Mouse (Mus musculus) lung, adult 2 months (tissue): ENCODE data around the gene Gm11627. TPM values are rescaled to one million over a fixed set of nuclear protein-coding genes. Genes with fewer than 3 reads are reported as not detected.
A peak's percentile ranks its signal among the peaks of the same experiment; 100 is the strongest.

Source experiments
- DNase-seq: peaks from one replicate; pipeline ENCODE4 v3.0.0; 2022
- H3K4me1 ChIP-seq: fragments of 200-500 bp; 2 replicates; pipeline ENCODE4 v1.6.1; 2011; ENCODE audit warnings: low read length; ENCODE audit not compliant: control insufficient read depth, insufficient read depth
- H3K4me3 ChIP-seq: fragments of 200-500 bp; replicated peaks from 2 replicates; pipeline ENCODE3; 2011; ENCODE audit warnings: low read depth, mild to moderate bottlenecking, control low read depth, low read length; ENCODE audit errors: extremely low read depth
- CTCF ChIP-seq: fragments of 200-500 bp; IDR thresholded peaks from 2 replicates; pipeline ENCODE4 v1.5.1; 2011; ENCODE audit warnings: mild to moderate bottlenecking, low read length, control low read depth; ENCODE audit not compliant: insufficient read depth
- POLR2A ChIP-seq: fragments of 200-500 bp; IDR thresholded peaks from 2 replicates; pipeline ENCODE4 v1.6.1; 2011; ENCODE audit warnings: low read depth, mild to moderate bottlenecking, control low read depth, low read length, borderline replicate concordance; ENCODE audit errors: extremely low read depth
- WGBS: fragments of 180-500 bp; shearing (Covaris S2); methylation state at CpG from one replicate; pipeline ENCODE4 v1.1.7; 2018; 5-methylcytosine and 5-hydroxymethylcytosine counted together
- polyA plus RNA-seq: library from polyadenylated mRNA; depleted of rRNA; stranded (reverse); fragments of >200 nt; gene quantifications from 2 replicates; pipeline ENCODE4 v1.2.3, GENCODE M21; 2012

The Gm11627 gene
- polyA plus RNA-seq, 1 experiment = 2.4 TPM

DNA sequence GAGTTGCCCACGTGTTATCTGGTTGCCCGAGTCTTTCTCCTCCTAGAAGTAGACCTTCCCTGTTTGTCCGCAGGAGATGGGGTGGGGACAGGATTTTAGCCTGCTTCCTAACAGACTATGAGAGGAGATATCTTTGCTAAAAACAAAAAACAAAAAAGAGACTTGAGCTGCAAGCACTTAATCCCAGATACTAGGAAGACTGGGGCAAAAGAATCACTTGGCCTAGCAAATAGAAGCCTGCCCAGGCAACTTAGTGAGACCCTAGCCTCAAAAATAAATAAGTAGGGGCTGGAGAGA is 721 bp upstream of the Gm11627 start:
- Histone ChIP-seq H3K4me1 (peaks cover 7% of the 10 kb centered on the region; the same call in 1 of the 2 replicates), H3K4me3 (no peak overlapping the region)
- 47% methylated on average over 3 of the region's 3 CpGs for WGBS
- no peak for DNase-seq
- TF ChIP-seq CTCF (no peak), POLR2A (no peak)

DNA sequence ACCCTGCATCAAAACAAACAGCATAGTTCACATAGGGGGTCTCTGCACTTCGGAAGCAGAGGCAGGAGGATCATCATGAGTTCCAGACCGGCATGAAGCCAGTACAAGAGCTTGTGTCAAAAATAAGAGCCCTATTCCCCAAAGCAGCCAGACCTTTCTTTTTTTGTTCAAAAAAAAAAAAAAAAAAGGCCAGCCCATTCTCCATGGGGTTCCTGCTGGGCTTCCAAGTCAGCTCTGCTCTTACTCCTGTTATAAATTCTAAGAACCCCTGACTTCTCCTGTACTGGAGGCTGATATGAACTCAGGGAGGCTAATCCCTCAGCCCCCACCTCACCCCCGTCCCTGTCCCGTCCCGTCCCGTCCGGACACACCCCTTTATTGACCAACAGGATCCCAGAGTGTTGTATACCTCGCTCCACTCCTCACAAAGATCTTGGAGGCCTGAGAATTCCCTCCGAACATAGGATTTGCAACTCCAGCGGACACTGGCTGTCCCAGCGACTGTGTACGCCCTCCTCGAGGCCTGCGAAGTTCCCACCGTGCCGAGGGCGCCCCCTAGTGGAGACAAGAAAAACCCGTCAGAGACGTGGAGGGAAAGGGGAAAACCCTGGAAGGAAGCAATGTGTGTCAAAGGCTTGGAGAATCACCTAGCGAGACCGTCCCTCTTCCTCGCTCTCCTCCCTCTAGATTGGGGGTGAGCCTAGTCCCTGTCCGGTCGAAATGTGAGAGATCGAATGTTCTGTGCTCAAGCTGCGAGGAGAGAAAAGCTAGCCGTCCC is 731 bp downstream of the Gm11627 start:
- TF ChIP-seq CTCF = peak; percentile 64
- TF ChIP-seq POLR2A = no peak
- 6% methylated on average over 27 of the region's 27 CpGs for WGBS
- Histone ChIP-seq H3K4me3 (peak overlapping the region; percentile 82), H3K4me1 (peaks cover 7% of the 10 kb centered on the region; the same call in 1 of the 2 replicates)
- DNase-seq = peak; percentile 89

DNA sequence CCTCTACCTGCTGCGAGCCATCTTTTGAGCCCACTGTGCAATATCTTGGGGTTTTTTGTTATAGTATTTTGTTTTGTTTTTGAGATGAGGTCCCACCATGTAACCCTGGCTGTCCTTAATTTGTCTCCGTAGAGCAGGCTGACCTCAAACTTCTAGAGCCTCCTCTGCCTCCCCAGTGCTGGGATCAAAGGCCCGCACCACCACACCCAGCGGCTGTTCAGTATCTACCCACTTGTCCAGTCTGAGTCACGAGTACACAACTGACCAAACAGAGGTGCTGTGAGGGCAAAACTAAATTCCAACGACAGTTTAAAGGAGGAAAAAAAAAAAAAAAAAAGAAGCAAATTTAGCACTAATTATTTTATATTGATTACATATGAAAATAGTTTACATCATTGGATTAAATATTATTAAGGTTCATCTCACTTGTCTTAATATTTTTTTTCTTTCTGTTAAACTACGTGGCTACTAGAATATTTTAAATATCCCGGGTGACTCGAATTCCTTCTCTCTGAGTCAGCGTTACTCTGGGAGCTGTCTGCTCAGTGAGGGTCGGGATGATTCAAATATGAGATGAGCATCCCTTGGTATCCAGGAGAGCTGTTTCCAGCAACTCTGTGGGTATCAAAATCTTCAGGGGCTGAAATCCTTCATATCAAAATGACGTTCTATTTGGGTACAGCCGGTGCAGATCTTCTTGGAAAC is 3.1 kb downstream of the Gm11627 start:
- 49% methylated on average over 13 of the region's 13 CpGs for WGBS
- no peak overlapping the region for H3K4me3 ChIP-seq
- TF ChIP-seq CTCF (no peak), POLR2A (no peak)
- no peaks in the 10 kb centered on the region for H3K4me1 ChIP-seq
- no peak for DNase-seq

DNA sequence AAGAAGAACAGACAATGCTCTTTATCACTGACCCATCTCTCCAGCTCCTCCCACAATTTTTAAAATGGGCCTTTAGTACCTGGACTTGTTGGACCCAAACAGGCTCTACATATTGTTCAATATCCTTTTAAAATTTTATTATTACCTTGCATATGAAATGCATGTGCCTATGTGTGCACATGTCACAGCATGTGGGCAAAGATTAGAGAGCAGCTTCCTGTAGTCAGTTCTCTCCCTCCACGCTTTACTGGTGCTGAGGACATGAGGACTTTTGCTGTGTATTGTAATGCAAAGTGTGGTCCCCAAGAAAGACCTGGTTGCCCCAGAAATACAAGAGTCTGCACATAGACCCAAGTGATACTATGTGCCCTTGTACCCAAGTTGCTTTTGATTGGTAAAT is 4.2 kb downstream of the Gm11627 start:
- 62% methylated on average over 1 of the region's 1 CpGs for WGBS
- H3K4me1 ChIP-seq = no peaks in the 10 kb centered on the region
- H3K4me3 ChIP-seq = no peak overlapping the region
- no peak for TF ChIP-seq CTCF
- no peak for TF ChIP-seq POLR2A
- DNase-seq = no peak

DNA sequence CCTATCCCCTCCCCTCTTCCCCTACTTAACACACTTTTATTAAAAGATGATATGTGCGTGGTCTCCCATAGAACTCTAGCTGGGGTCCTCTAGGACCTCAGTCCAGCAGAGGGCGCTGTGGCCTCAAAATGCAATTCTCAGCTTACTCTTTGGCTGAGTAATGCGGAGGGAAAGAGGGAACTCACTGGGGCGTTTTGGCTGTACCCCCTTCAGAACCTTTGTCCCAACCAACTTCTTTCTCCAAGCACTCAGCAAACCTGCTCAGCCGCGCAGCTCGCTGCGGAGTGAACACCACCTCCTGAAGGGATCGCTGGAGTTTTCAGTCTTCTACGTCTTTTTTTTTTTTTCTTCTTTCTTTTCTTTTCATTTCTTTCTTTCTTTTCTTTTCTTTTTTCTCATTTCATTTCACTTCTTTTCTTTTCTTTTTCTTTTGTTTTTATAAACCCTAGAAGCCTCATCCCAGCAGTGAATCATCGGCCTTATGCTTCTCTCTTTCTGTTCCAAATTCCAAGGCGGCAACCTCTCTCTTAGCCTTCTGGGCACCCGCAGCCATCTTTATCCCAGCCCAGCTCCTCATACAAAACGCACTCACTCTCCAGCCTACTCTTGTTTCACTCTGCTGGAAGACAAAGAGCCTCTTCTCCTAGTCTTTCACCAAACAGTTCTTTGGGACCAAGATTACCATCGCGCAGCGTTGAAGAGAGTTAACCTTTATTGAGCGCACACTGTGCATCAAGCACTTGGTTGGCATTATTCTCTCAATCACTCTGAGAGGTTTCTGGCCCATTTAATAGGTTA is 6.2 kb downstream of the Gm11627 start:
- Histone ChIP-seq H3K4me3 (peak overlapping the region; percentile 79), H3K4me1 (no peaks in the 10 kb centered on the region)
- WGBS = 14% methylated on average over 18 of the region's 18 CpGs
- DNase-seq = peak; percentile 89
- TF ChIP-seq CTCF = peak; percentile 89
- TF ChIP-seq POLR2A = no peak

DNA sequence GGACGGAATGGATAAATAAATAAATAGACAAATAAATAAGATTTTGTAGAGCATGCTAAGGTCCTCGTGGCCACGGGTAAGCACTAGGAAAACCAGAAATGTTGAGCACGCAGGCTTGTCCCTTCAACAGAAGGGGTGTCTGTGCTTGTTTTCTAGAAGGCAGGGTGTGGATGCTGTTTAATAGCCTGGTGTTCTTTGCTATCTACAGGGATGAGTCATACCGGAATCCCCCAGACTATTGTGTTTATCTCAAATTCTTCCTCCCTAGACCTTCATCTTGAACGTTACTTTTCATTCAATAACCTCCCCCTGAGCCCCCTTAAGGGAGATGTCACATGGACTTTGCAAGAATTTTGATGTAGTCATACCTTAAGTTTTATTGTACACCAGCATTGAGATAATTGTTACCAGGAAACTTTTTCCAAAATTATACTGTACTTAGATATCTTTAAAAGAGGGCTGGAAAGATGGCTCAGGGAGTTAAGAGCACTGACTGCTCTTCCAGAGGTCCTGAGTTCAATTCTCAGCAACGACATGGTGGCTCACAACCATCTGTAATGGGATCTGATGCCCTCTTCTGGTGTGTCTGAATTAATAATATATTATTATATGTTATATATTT is 10.4 kb downstream of the Gm11627 start:
- DNase-seq = no peak
- TF ChIP-seq POLR2A = no peak
- no peak for TF ChIP-seq CTCF
- 57% methylated on average over 7 of the region's 7 CpGs for WGBS
- no peaks in the 10 kb centered on the region for H3K4me1 ChIP-seq
- no peak overlapping the region for H3K4me3 ChIP-seq

DNA sequence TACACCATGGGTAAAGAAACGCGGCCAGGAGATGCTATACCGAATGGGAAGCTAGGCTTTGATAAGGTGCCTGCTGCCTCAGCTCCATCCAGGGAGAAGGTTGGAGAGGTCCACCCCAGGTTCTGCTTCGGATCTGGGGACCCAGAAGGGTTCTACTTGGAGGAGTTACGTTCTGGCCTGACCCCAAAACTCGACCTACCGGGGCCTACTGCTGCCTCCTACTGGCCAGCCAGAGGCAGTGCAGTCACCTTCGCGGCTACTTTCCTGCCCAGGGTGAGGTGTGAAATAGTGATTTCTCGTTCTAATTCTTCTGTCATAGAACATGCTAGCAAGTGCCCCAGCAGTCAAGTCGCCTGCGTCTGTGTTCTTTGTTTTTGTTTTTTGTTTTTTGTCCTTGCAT is 11.1 kb downstream of the Gm11627 start:
- no peak for DNase-seq

DNA sequence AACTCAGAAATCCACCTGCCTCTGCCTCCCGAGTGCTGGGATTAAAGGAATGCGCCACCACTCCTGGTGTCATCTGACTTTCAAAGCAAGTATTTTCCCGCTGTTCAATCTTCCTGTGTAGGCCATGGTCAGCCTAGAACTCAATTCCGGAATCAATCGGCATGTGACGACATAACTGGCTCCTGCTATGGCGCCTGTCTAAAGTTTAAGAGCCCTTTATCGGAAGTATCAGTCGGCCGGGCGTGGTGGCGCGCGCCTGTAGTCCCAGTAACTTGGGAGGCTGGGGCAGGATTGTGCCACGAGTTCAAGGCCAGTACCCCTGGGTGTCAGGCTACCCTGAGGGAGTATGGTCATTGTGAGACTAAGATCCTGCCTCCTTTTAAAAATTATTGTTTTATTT is 11.5 kb downstream of the Gm11627 start:
- TF ChIP-seq POLR2A (no peak), CTCF (no peak)
- WGBS = 96% methylated on average over 15 of the region's 15 CpGs
- Histone ChIP-seq H3K4me3 (no peak overlapping the region), H3K4me1 (no peaks in the 10 kb centered on the region)
- DNase-seq = no peak

More for the DNA sequence above, 11.1 kb downstream of the Gm11627 start:
- TF ChIP-seq POLR2A (no peak), CTCF (peak; percentile 60)
- Histone ChIP-seq H3K4me1 (no peaks in the 10 kb centered on the region), H3K4me3 (no peak overlapping the region)
- WGBS = 75% methylated on average over 12 of the region's 12 CpGs

DNA sequence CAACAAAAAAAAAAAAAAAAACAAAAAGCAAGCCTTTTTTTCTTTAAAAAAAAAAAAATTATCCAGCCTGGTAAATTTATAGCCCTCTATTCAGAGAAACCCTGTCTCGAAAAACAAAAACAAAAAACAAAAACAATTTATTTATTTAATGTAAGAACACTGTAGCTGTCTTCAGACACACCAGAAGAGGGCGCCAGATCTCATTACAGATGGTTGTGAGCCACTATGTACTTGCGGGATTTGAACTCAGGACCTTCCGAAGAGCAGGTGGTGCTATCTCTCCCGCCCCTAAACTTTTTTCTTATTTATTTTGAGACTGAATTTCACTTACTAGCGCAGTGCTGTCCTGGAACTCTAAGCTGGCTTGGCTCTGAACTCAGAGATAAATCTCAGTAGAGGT is 12.1 kb downstream of the Gm11627 start:
- H3K4me3 ChIP-seq = no peak overlapping the region
- WGBS = 84% methylated on average over 6 of the region's 6 CpGs
- TF ChIP-seq CTCF (no peak), POLR2A (no peak)
- no peaks in the 10 kb centered on the region for H3K4me1 ChIP-seq
- DNase-seq = no peak
